Mouse (Mus musculus): ENCODE data around the gene Smg6.

The Smg6 gene

GRCm38 (mm10) chr11:75147106-75147845, 221.7 kb downstream of the Smg6 start:
- no peak for DNase-seq (ENCODE audit: low read depth)

GRCm38 (mm10) chr11:75147846-75148168, 222.2 kb downstream of the Smg6 start:
- DNase-seq (ENCODE audit: low read depth) = no peak

- no peak for DNase-seq (ENCODE audit: low read depth)
Measured at GRCm38 (mm10) chr11:75148332-75149035, 222.9 kb downstream of the Smg6 start.

- no peak for DNase-seq (ENCODE audit: low read depth)
Measured at GRCm38 (mm10) chr11:75150346-75150745, 224.7 kb downstream of the Smg6 start.

- no peak for DNase-seq (ENCODE audit: low read depth)
Measured at GRCm38 (mm10) chr11:75152603-75153557, 227.3 kb downstream of the Smg6 start.

GRCm38 (mm10) chr11:75154053-75154585, 228.5 kb downstream of the Smg6 start:
- no peak for DNase-seq (ENCODE audit: low read depth)

GRCm38 (mm10) chr11:75155985-75156384, 230.4 kb downstream of the Smg6 start:
- DNase-seq (ENCODE audit: low read depth) = no peak

- no peak for DNase-seq (ENCODE audit: low read depth)
Measured at GRCm38 (mm10) chr11:75156416-75156815, 230.8 kb downstream of the Smg6 start.

GRCm38 (mm10) chr11:75157037-75157436, 231.4 kb downstream of the Smg6 start:
- DNase-seq (ENCODE audit: low read depth) = no peak

- DNase-seq (ENCODE audit: low read depth) = no peak
Measured at GRCm38 (mm10) chr11:75157901-75158300, 232.3 kb downstream of the Smg6 start.

- DNase-seq (ENCODE audit: low read depth) = no peak
Measured at GRCm38 (mm10) chr11:75158432-75158831, 232.8 kb downstream of the Smg6 start.

GRCm38 (mm10) chr11:75159564-75159963, 233.9 kb downstream of the Smg6 start:
- no peak for DNase-seq (ENCODE audit: low read depth)

- no peak for DNase-seq (ENCODE audit: low read depth)
Measured at GRCm38 (mm10) chr11:75160954-75161353, 235.3 kb downstream of the Smg6 start.

- DNase-seq (ENCODE audit: low read depth) = no peak
Measured at GRCm38 (mm10) chr11:75161417-75162008, 235.9 kb downstream of the Smg6 start.

- DNase-seq (ENCODE audit: low read depth) = no peak
Measured at GRCm38 (mm10) chr11:75162591-75163080, 237.0 kb downstream of the Smg6 start.

GRCm38 (mm10) chr11:75163379-75163778, 237.8 kb downstream of the Smg6 start:
- DNase-seq (ENCODE audit: low read depth) = no peak

GRCm38 (mm10) chr11:75164051-75164450, 238.4 kb downstream of the Smg6 start:
- no peak for DNase-seq (ENCODE audit: low read depth)

- DNase-seq (ENCODE audit: low read depth) = no peak
Measured at GRCm38 (mm10) chr11:75164750-75165149, 239.1 kb downstream of the Smg6 start.

GRCm38 (mm10) chr11:75165441-75166192, 240.0 kb downstream of the Smg6 start:
- DNase-seq (ENCODE audit: low read depth) = no peak

GRCm38 (mm10) chr11:75166193-75166842, 240.7 kb downstream of the Smg6 start:
- DNase-seq (ENCODE audit: low read depth) = no peak

Data from c-Kit-positive CD71-negative TER-119-negative erythroid progenitor cells, embryonic 14.5 days (primary cell).